Mouse (Mus musculus) E14TG2a.4 (cell line): ENCODE data around the gene Zglp1.

Source experiments
- CTCF ChIP-seq: conservative IDR thresholded peaks from 2 replicates; pipeline ENCODE4 v1.5.1; 2014; ENCODE audit warnings: low read length
- NANOG ChIP-seq: IDR thresholded peaks from 2 replicates; pipeline ENCODE4 v1.6.1; 2014; ENCODE audit warnings: borderline replicate concordance, low read length, mixed read lengths
- POU5F1 ChIP-seq: IDR thresholded peaks from 2 replicates; pipeline ENCODE4 v1.6.1; 2014; ENCODE audit warnings: low read length, borderline replicate concordance

- TF ChIP-seq CTCF, result no peak
- no peak for TF ChIP-seq NANOG
- no peak for TF ChIP-seq POU5F1
Observed at GRCm38 (mm10) chr9:21022726-21023125, 44.2 kb downstream of the Zglp1 start.
